Mouse (Mus musculus) stomach, postnatal 0 days (tissue): Measurements from ENCODE around the gene Ccdc88b.

Experiments
- CTCF ChIP-seq: IDR thresholded peaks from 2 replicates; pipeline ENCODE4 v1.5.1; 2016; ENCODE audit warnings: antibody characterized with exemption, low read depth, mild to moderate bottlenecking, moderate library complexity
- EP300 ChIP-seq: optimal IDR thresholded peaks from 2 replicates; pipeline ENCODE3; 2016; ENCODE audit warnings: antibody characterized with exemption

GRCm38 (mm10) chr19:6856281-6857002, 1.6 kb downstream of the Ccdc88b start:
- TF ChIP-seq CTCF (peak; percentile 79), EP300 (no peak)
